Mouse (Mus musculus) T-helper 17 cell (primary cell): Measurements from ENCODE around the gene Ccser2.

ENCODE experiments used
- in situ Hi-C, 2 experiments: fragments of 300-600 bp; cut with MboI, MseI; formaldehyde crosslinking; loops; 1 replicate in 1 of 2; 2 replicates in 1 of 2; pipeline ENCODE4 v1.15.1; 2025; ENCODE audit warnings: high pct_unique_total_duplicates in 2 of 2

Gene Ccser2

DNA sequence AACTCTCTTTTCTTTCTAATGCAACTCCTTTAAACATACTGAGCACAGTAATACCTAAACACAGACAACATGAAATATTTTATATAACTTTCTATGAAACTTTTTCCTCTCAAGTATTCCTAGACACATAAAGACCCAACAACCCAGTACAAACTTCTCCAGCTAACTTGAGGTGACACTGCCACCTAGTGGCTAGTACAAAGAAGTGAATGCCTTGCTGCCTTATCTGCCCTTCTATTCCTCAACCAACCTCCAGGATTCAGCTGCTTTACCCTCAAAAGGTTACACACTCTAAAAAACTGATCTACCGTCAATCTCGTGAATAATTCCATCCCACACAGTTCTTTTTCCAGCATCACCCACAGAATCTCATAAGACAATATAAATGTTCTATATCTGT lies 16.4 kb downstream of the Ccser2 start:
- in situ Hi-C loops = loop anchor here in 1 of 2 experiments (10.0 kb wide), 1 partner anchor 183 kb away; the partner anchor contains the start of gene Ghitm

GRCm38 (mm10) chr14:36942716-36943115 lies 25.9 kb downstream of the Ccser2 start:
- in situ Hi-C loops = no loop called here

DNA sequence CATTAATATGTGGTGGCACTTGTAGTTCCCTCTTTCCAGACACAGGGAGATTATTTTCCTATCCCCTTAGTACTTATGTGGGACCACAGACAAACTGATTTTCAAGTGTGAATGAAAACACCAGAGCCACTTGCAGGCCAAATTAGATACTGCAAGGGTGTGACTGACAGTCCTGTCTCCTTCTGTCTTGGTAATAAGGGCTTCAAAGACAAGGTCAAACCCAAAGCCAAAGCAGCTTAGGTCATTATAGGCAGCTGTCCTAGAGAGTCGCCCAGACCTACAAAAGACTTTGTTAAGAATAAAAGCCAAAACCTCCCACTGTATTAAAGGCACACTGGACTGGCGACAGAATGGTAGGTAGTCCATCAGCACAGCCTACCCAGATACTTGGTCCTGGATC lies 30.6 kb downstream of the Ccser2 start:
- in situ Hi-C loops = no loop called here

DNA sequence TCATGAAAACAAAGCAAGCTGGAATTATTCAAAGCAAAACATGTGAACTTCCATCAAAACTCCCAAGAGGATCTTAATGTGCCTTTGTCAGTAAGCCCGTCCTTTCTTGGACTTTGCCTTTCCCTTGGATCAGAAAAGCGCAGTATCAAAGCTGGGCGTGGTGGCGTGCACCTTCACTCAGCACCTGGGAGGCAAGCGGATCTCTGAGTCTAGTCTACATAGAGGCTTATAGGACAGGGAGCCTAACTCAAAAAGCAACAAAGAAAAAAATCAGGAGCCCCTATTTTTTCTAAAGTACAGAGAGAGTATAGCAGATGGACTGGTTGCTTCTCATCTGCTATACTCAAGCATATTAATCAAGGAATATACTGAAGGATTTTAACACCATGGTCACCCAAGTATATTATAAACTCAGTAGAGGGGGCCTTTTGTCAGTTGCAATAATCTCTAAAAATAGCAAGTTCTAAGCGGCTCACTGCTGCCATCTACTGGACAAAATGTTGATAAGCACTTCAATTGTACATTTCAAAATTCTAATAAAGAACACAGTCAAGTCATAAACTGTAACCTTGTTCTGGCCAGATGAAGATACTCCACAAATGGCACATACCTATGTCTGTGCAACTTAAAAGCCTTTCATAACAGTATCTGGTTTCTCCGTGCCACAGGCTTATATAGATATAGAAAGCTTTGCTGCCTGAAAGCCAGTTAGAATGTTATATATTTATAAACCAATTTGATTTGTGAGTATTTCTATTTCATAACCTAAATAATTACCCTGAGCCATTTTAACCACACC lies 31.3 kb downstream of the Ccser2 start:
- in situ Hi-C loops = no loop called here

DNA sequence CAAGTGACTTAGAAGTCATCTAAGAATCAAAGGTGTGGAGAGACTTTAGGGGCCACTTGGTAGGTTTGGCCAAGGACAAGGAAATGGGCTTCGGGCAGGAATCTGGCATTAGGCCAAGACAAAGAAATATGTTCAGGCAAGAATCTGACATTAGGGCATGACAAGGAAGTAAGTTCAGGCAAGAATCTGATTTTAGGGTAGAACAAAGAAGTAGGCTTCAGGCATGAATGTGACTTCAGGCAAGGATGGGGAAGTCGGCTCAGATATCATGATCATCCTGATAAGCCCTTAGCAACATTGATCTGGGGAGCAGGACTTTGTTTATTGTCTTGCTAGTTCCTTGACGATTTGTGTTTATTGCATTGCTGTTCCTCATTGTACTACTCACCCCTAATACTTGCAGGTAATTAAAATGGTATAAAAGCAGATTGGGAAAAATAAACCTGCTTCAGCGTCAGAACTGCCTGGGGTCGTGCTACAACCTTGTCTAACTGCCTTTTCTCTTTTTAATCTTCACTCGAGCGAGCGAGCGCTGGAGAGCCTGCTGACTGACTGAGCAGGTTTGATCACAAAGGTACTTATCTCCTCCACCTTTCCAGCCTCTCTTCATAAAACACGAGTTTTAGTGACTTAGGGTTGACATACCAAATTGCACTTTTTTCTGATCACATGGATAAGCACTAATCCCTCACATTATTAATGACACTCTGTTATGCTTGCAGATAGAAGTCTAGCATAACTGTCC lies 35.8 kb downstream of the Ccser2 start:
- in situ Hi-C loops = loop anchor here (5.0 kb wide), 3 partner anchors 51 to 104 kb away; no protein-coding TSS in a partner anchor

GRCm38 (mm10) chr14:36932038-36932437 lies 36.5 kb downstream of the Ccser2 start:
- in situ Hi-C loops = loop anchor here (5.0 kb wide), 3 partner anchors 50 to 105 kb away; no protein-coding TSS in a partner anchor

DNA sequence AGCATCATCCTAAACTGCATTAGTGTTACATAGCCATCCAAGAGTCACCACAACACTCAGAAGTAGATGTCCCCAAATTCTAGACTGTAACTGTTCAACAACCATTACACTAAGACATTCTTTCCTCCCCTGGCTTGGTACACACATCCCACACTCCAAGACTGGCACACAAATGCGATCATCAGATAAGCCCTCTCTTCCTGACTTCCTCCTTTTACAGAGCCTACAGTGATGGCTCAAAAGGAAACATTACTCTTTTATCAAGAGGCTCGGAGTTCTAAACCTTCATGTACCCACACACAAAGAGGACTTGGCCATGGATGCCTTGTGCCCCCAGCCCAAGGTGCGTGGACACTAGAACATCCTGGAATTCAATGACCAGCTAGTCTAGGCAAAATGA lies 45.2 kb downstream of the Ccser2 start:
- in situ Hi-C loops = no loop called here

DNA sequence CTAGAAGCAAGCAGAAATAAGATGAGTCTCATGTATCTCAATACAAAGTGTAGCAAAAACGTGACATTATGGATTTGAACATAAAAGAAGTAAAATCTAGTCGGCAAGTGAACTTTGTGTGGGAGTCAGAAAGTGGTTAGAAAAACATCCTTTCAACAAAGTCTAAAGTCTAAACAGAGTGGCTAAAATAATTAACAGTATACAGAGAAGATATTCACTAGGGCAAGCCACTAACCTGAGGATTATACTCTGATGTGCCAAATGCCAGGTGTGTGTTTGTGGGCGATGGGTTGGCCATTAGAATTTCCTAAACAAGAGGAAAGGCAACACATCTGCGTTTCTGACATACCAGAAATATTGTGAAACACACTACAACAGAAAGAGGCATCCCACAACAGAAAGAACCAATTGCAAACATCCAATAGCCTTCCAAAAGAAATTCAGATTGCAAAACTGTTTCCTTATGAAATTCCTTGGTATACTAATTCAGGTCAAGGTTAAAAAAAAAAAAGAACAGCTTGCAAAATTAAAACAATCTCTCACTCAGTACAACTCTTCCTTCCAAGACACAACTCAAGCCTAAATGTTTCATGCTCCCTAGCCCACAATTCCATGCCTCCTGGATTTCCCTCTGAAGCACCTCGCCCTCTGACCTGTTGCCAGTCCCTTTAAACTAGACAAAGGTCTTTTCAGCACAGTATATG lies 47.1 kb downstream of the Ccser2 start:
- in situ Hi-C loops = no loop called here

DNA sequence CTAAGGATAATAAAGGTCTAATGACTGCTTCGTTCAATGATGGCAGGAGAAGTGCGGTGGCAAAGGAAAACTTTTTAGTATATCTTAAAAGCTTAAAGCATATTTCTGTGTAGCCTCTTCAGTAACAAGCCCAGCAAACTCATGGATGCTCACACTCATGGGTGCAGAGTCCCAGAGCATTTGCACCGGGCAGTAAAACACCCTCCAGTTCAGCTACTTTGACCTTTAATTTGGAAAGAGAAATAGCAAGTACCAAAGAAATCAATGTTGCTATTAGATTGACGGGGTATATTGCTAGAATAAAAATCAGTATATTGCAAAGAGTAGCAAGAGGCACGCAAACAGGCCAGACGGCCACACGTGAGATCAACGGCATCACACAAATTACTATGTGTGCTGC lies 48.7 kb downstream of the Ccser2 start:
- in situ Hi-C loops = no loop called here

GRCm38 (mm10) chr14:36919146-36919545 lies 49.4 kb downstream of the Ccser2 start:
- in situ Hi-C loops = no loop called here

- in situ Hi-C loops = no loop called here
Measured at GRCm38 (mm10) chr14:36915203-36915602, 53.4 kb downstream of the Ccser2 start.

- in situ Hi-C loops = no loop called here
Measured at GRCm38 (mm10) chr14:36914473-36915005, 54.0 kb downstream of the Ccser2 start.

- in situ Hi-C loops = no loop called here
Measured at GRCm38 (mm10) chr14:36911738-36912137, 56.8 kb downstream of the Ccser2 start.

DNA sequence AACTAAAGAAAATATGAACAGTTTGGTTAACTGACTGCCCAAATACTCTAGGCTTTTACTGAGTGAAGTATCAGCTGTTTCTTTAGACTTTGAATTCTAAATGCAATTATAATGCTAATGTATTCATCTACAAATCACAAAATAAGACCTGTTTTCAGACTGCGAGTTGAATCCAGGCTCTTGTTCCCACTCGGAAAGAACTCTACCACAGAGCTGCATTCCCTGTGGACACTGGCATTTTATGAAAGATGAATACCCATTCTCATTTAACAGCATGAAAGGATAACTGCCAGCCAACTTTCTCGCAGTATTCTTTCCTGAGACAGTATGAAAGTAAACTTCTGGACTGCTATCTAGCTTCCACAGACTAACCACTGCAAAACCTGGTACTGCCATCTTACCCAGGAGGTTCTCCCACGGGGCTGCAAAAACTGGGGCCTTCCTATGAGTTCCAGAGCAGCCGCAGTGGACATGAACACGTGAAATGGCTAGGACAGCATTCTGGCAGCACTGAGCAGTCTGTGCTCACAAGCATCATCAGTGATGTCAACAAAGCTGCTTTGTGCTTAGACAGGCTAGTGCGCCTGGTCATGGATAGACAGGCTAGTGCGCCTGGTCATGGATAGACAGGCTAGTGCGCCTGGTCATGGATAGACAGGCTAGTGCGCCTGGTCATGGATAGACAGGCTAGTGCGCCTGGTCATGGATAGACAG lies 62.6 kb downstream of the Ccser2 start:
- in situ Hi-C loops = no loop called here

- in situ Hi-C loops = no loop called here
Measured at GRCm38 (mm10) chr14:36904206-36904605, 64.4 kb downstream of the Ccser2 start.

GRCm38 (mm10) chr14:36900883-36901282 lies 67.7 kb downstream of the Ccser2 start:
- in situ Hi-C loops = no loop called here

DNA sequence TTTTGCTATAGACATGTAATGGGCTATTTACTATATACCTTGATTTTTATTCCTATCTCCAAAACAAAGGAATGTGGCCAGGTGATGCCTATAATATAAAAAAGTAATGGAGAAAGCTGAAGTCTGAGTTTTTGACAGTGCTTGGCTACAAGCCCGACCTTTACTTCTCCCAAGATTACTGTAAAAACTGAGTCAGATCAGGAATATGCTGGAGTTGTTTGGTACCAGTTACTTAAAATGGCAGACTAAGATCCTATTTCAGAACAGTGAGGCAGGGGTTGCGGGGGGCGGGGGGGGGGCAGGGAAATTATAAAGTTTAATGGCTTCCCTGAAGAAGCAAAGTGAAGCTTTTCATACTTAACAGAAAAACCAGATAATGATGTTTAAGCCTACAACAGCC lies 73.9 kb downstream of the Ccser2 start:
- in situ Hi-C loops = no loop called here

- in situ Hi-C loops = no loop called here
Measured at GRCm38 (mm10) chr14:36892762-36893358, 75.7 kb downstream of the Ccser2 start.

GRCm38 (mm10) chr14:36890130-36890529 lies 78.4 kb downstream of the Ccser2 start:
- in situ Hi-C loops = no loop called here

DNA sequence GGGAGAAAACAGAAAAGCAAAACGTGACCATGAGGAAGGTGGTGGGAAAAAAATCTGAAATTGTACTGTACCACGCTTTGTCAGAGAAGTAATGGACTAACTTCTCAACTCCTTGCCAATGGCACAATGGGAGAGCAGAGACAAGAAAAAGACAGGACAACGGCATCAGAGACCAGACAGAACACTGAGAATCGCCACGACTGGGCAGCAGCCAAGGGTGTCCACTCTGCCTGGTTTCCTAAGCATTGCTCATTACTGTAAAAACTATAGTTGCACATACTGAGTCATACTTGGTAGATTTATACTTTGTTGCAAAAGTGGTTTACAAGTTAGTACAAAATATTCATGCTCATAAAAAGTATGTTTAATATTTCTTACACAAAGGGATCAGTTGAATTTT lies 82.9 kb downstream of the Ccser2 start:
- in situ Hi-C loops = no loop called here

- in situ Hi-C loops = no loop called here
Measured at GRCm38 (mm10) chr14:36885117-36885516, 83.5 kb downstream of the Ccser2 start.
